Mouse (Mus musculus): ENCODE measurements at regions not wholly inside any gene's neighbourhood (a gene's known extent, or its start where the extent isn't known, plus 50 kb on each side); places are given as distances from the start of the nearest gene placed in this dataset.

- no peak overlapping the region for H3K9ac ChIP-seq (ENCODE audit: low read length)
- H3K9me3 ChIP-seq (ENCODE audit: control insufficient read depth, low read length), result no peaks in the 10 kb centered on the region
- ATAC-seq (replicated peaks; ENCODE audit: low FRiP score, low TSS enrichment, low read depth) (no peak), DNase-seq (ENCODE audit: low spot score) (no peak)
- H3K4me2 ChIP-seq (ENCODE audit: low read length), result no peak overlapping the region
- H3K4me1 ChIP-seq (replicated peaks; ENCODE audit: control insufficient read depth, insufficient read depth, low read length), result no peaks in the 10 kb centered on the region
- H3K36me3 ChIP-seq (ENCODE audit: control insufficient read depth, insufficient read depth, low read length), result no peaks in the 10 kb centered on the region
- no peak overlapping the region for H3K27ac ChIP-seq (ENCODE audit: low read depth)
- H3K4me3 ChIP-seq (ENCODE audit: low read depth, low read length), result no peak overlapping the region
- H3K27me3 ChIP-seq (replicated peaks; ENCODE audit: control insufficient read depth, insufficient read depth, low read length), result no peaks in the 10 kb centered on the region
- 73% methylated on average over 7 of the region's 7 CpGs for WGBS
Observed at GRCm38 (mm10) chr4:105526755-105527154, 262.9 kb upstream of the Gm12728 start.

GRCm38 (mm10) chr4:105527316-105527715, 262.4 kb upstream of the Gm12728 start:
- 86% methylated on average over 3 of the region's 3 CpGs for WGBS
- H3K9me3 ChIP-seq (ENCODE audit: control insufficient read depth, low read length), result no peaks in the 10 kb centered on the region
- H3K27ac ChIP-seq (ENCODE audit: low read depth), result no peak overlapping the region
- 0 out of 2 replicates have a peak, but pooled peaks cover 4% of the 10 kb centered on the region for H3K4me1 ChIP-seq (replicated peaks; ENCODE audit: control insufficient read depth, insufficient read depth, low read length)
- no peaks in the 10 kb centered on the region for H3K36me3 ChIP-seq (ENCODE audit: control insufficient read depth, insufficient read depth, low read length)
- no peak overlapping the region for H3K4me3 ChIP-seq (ENCODE audit: low read depth, low read length)
- no peak overlapping the region for H3K9ac ChIP-seq (ENCODE audit: low read length)
- no peak for ATAC-seq (replicated peaks; ENCODE audit: low FRiP score, low TSS enrichment, low read depth)
- H3K27me3 ChIP-seq (replicated peaks; ENCODE audit: control insufficient read depth, insufficient read depth, low read length), result no peaks in the 10 kb centered on the region
- DNase-seq (ENCODE audit: low spot score), result no peak
- no peak overlapping the region for H3K4me2 ChIP-seq (ENCODE audit: low read length)

- Histone ChIP-seq H3K4me1 (replicated peaks; ENCODE audit: control insufficient read depth, insufficient read depth, low read length) (0 out of 2 replicates have a peak, but pooled peaks cover 7% of the 10 kb centered on the region), H3K27me3 (replicated peaks; ENCODE audit: control insufficient read depth, insufficient read depth, low read length) (no peaks in the 10 kb centered on the region), H3K9me3 (ENCODE audit: control insufficient read depth, low read length) (no peaks in the 10 kb centered on the region), H3K4me2 (ENCODE audit: low read length) (no peak overlapping the region), H3K36me3 (ENCODE audit: control insufficient read depth, insufficient read depth, low read length) (no peaks in the 10 kb centered on the region), H3K9ac (ENCODE audit: low read length) (no peak overlapping the region), H3K27ac (ENCODE audit: low read depth) (no peak overlapping the region), H3K4me3 (ENCODE audit: low read depth, low read length) (no peak overlapping the region)
- 67% methylated on average over 16 of the region's 16 CpGs for WGBS
- DNase-seq (ENCODE audit: low spot score), result no peak
- ATAC-seq (replicated peaks; ENCODE audit: low FRiP score, low TSS enrichment, low read depth), result no peak
Observed at GRCm38 (mm10) chr4:105531651-105532425, 257.8 kb upstream of the Gm12728 start.

GRCm38 (mm10) chr4:105535451-105535850, 254.2 kb upstream of the Gm12728 start:
- H3K9me3 ChIP-seq (ENCODE audit: control insufficient read depth, low read length), result no peaks in the 10 kb centered on the region
- H3K36me3 ChIP-seq (ENCODE audit: control insufficient read depth, insufficient read depth, low read length), result no peaks in the 10 kb centered on the region
- 38% methylated on average over 6 of the region's 6 CpGs for WGBS
- H3K4me2 ChIP-seq (ENCODE audit: low read length), result no peak overlapping the region
- no peak overlapping the region for H3K4me3 ChIP-seq (ENCODE audit: low read depth, low read length)
- ATAC-seq (replicated peaks; ENCODE audit: low FRiP score, low TSS enrichment, low read depth), result no peak
- H3K4me1 ChIP-seq (replicated peaks; ENCODE audit: control insufficient read depth, insufficient read depth, low read length), result 0 out of 2 replicates have a peak, but pooled peaks cover 7% of the 10 kb centered on the region
- no peak overlapping the region for H3K9ac ChIP-seq (ENCODE audit: low read length)
- DNase-seq (ENCODE audit: low spot score), result no peak
- H3K27me3 ChIP-seq (replicated peaks; ENCODE audit: control insufficient read depth, insufficient read depth, low read length), result no peaks in the 10 kb centered on the region
- H3K27ac ChIP-seq (ENCODE audit: low read depth), result no peak overlapping the region

- H3K9me3 ChIP-seq (ENCODE audit: control insufficient read depth, low read length), result 0 out of 2 replicates have a peak, but pooled peaks cover 7% of the 10 kb centered on the region
- H3K36me3 ChIP-seq (ENCODE audit: control insufficient read depth, insufficient read depth, low read length), result no peaks in the 10 kb centered on the region
- H3K4me1 ChIP-seq (replicated peaks; ENCODE audit: control insufficient read depth, insufficient read depth, low read length), result no peaks in the 10 kb centered on the region
- H3K4me3 ChIP-seq (ENCODE audit: low read depth, low read length), result no peak overlapping the region
- no peak overlapping the region for H3K9ac ChIP-seq (ENCODE audit: low read length)
- ATAC-seq (replicated peaks; ENCODE audit: low FRiP score, low TSS enrichment, low read depth) (no peak), DNase-seq (ENCODE audit: low spot score) (no peak)
- no peaks in the 10 kb centered on the region for H3K27me3 ChIP-seq (replicated peaks; ENCODE audit: control insufficient read depth, insufficient read depth, low read length)
- H3K4me2 ChIP-seq (ENCODE audit: low read length), result no peak overlapping the region
- H3K27ac ChIP-seq (ENCODE audit: low read depth), result no peak overlapping the region
- WGBS, result 76% methylated on average over 2 of the region's 2 CpGs
Observed at GRCm38 (mm10) chr4:105545486-105545885, 244.2 kb upstream of the Gm12728 start.

GRCm38 (mm10) chr4:105549744-105550440, 239.8 kb upstream of the Gm12728 start:
- ATAC-seq (replicated peaks; ENCODE audit: low FRiP score, low TSS enrichment, low read depth) (no peak), DNase-seq (ENCODE audit: low spot score) (no peak)
- Histone ChIP-seq H3K9me3 (ENCODE audit: control insufficient read depth, low read length) (0 out of 2 replicates have a peak, but pooled peaks cover 6% of the 10 kb centered on the region), H3K27ac (ENCODE audit: low read depth) (no peak overlapping the region), H3K27me3 (replicated peaks; ENCODE audit: control insufficient read depth, insufficient read depth, low read length) (no peaks in the 10 kb centered on the region), H3K9ac (ENCODE audit: low read length) (no peak overlapping the region), H3K4me3 (ENCODE audit: low read depth, low read length) (no peak overlapping the region), H3K36me3 (ENCODE audit: control insufficient read depth, insufficient read depth, low read length) (no peaks in the 10 kb centered on the region), H3K4me2 (ENCODE audit: low read length) (no peak overlapping the region), H3K4me1 (replicated peaks; ENCODE audit: control insufficient read depth, insufficient read depth, low read length) (no peaks in the 10 kb centered on the region)
- WGBS, result 81% methylated on average over 7 of the region's 7 CpGs

GRCm38 (mm10) chr4:105551966-105552685, 237.5 kb upstream of the Gm12728 start:
- Histone ChIP-seq H3K4me3 (ENCODE audit: low read depth, low read length) (no peak overlapping the region), H3K27ac (ENCODE audit: low read depth) (no peak overlapping the region), H3K36me3 (ENCODE audit: control insufficient read depth, insufficient read depth, low read length) (no peaks in the 10 kb centered on the region), H3K9me3 (ENCODE audit: control insufficient read depth, low read length) (no peaks in the 10 kb centered on the region), H3K4me2 (ENCODE audit: low read length) (no peak overlapping the region), H3K9ac (ENCODE audit: low read length) (no peak overlapping the region), H3K27me3 (replicated peaks; ENCODE audit: control insufficient read depth, insufficient read depth, low read length) (no peaks in the 10 kb centered on the region), H3K4me1 (replicated peaks; ENCODE audit: control insufficient read depth, insufficient read depth, low read length) (no peaks in the 10 kb centered on the region)
- no peak for DNase-seq (ENCODE audit: low spot score)
- ATAC-seq (replicated peaks; ENCODE audit: low FRiP score, low TSS enrichment, low read depth), result no peak
- WGBS, result 88% methylated on average over 4 of the region's 4 CpGs

GRCm38 (mm10) chr4:105554994-105555393, 234.7 kb upstream of the Gm12728 start:
- Histone ChIP-seq H3K36me3 (ENCODE audit: control insufficient read depth, insufficient read depth, low read length) (no peaks in the 10 kb centered on the region), H3K4me3 (ENCODE audit: low read depth, low read length) (no peak overlapping the region), H3K4me2 (ENCODE audit: low read length) (no peak overlapping the region), H3K4me1 (replicated peaks; ENCODE audit: control insufficient read depth, insufficient read depth, low read length) (no peaks in the 10 kb centered on the region), H3K27me3 (replicated peaks; ENCODE audit: control insufficient read depth, insufficient read depth, low read length) (no peaks in the 10 kb centered on the region), H3K9ac (ENCODE audit: low read length) (no peak overlapping the region), H3K9me3 (ENCODE audit: control insufficient read depth, low read length) (no peaks in the 10 kb centered on the region), H3K27ac (ENCODE audit: low read depth) (no peak overlapping the region)
- WGBS, result 83% methylated on average over 8 of the region's 8 CpGs
- ATAC-seq (replicated peaks; ENCODE audit: low FRiP score, low TSS enrichment, low read depth) (no peak), DNase-seq (ENCODE audit: low spot score) (no peak)

Data from intestine, embryonic 14.5 days (tissue).